Mouse (Mus musculus) CH12.LX (cell line): ENCODE data around the gene Abhd6.

ENCODE experiments used
- E2F4 ChIP-seq: IDR thresholded peaks from 2 replicates; pipeline ENCODE4 v1.6.1; 2011; ENCODE audit warnings: low read depth, low read length, improper control_type of control experiment; ENCODE audit not compliant: insufficient replicate concordance
- EP300 ChIP-seq: IDR thresholded peaks from 2 replicates; pipeline ENCODE4 v1.6.1; 2011; ENCODE audit warnings: low read length, improper control_type of control experiment
- MAX ChIP-seq: IDR thresholded peaks from 2 replicates; pipeline ENCODE4 v1.6.1; 2011; ENCODE audit warnings: low read length, improper control_type of control experiment
- POLR2A ChIP-seq: IDR thresholded peaks from 2 replicates; pipeline ENCODE4 v1.6.1; 2011; ENCODE audit warnings: low read depth, mild to moderate bottlenecking, improper control_type of control experiment, low read length
- RCOR1 ChIP-seq: conservative IDR thresholded peaks from 2 replicates; pipeline ENCODE4 v1.6.1; 2012; ENCODE audit warnings: low read depth, mild to moderate bottlenecking, inconsistent platforms, low read length, improper control_type of control experiment
- TCF12 ChIP-seq: IDR thresholded peaks from 2 replicates; pipeline ENCODE4 v1.6.1; 2014; ENCODE audit warnings: low read depth, mild to moderate bottlenecking, inconsistent platforms, low read length, improper control_type of control experiment

DNA sequence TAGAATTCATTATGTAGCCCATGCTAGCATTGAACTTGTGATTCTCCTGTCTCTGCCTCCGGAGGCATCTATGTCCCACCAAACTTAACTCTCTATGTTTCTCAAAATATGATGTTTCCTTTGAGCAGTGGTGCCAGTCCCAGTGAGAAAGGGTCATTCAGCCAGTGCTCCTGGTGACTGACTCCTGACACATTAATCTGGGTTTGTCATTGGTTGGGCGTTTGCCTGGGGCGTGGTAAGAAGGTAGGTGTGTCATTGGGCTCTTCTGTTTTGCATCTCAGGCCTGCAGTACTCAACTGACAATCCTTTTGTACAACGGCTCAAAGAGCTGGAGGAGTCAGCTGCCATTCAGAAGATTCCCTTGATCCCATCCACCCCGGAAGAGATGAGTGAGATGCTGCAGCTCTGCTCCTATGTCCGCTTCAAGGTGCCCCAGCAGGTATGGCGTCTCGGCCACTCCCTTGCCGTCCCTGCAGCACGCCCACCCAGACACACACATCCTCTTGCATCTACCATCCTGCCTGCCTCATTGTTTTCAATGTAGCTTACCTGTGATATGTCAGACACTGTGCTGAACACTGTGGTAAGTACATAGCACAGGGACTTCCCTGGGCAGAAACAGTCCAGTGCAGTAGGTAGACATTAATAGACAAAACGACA is 42.6 kb downstream of the Abhd6 start:
- TF ChIP-seq RCOR1 (no peak), E2F4 (no peak), EP300 (no peak), TCF12 (no peak), POLR2A (peak; percentile 45), MAX (no peak; the same call in 1 of the 2 replicates)
